Mouse (Mus musculus) kidney, embryonic 16.5 days (tissue): Measurements from ENCODE around the gene Arl6ip5. TPM values are rescaled to one million over a fixed set of nuclear protein-coding genes. Genes with fewer than 3 reads are reported as not detected.
"Not testable (repeated sequence)": the region's sequence is repeated elsewhere in the genome, so short reads cannot be mapped to it uniquely, and the experiment has no call there.

ENCODE experiments used
- ATAC-seq: fragments of 200-750 bp; cut with Nextera tagmentation; 2 replicates; pipeline ENCODE4 v1.8.0; 2017; ENCODE audit warnings: moderate TSS enrichment; ENCODE audit not compliant: low FRiP score, low TSS enrichment
- H3K27ac ChIP-seq: fragments of 300-500 bp; sonication (generic); 2 replicates; pipeline ENCODE4 v1.5.1; 2014; ENCODE audit warnings: low read length
- H3K27me3 ChIP-seq: fragments of 300-500 bp; sonication (generic); 2 replicates; pipeline ENCODE4 v1.6.1; 2014; ENCODE audit warnings: low read length, control low read depth, mixed read lengths; ENCODE audit not compliant: insufficient read depth
- H3K36me3 ChIP-seq: fragments of 300-500 bp; sonication (generic); 2 replicates; pipeline ENCODE4 v1.6.1; 2014; ENCODE audit warnings: low read length, control low read depth, mixed read lengths; ENCODE audit not compliant: insufficient read depth
- H3K4me1 ChIP-seq: fragments of 300-500 bp; sonication (generic); 2 replicates; pipeline ENCODE4 v1.6.1; 2014; ENCODE audit warnings: low read length, control low read depth, mixed read lengths; ENCODE audit not compliant: insufficient read depth
- H3K4me2 ChIP-seq: fragments of 300-500 bp; sonication (generic); replicated peaks from 2 replicates; pipeline ENCODE4 v1.6.1; 2014; ENCODE audit warnings: low read depth, low read length
- H3K4me3 ChIP-seq: fragments of 300-500 bp; sonication (generic); 2 replicates; pipeline ENCODE4 v1.5.1; 2014; ENCODE audit warnings: mild to moderate bottlenecking, low read length
- H3K9ac ChIP-seq: fragments of 300-500 bp; sonication (generic); replicated peaks from 2 replicates; pipeline ENCODE4 v1.6.1; 2014; ENCODE audit warnings: low read length
- H3K9me3 ChIP-seq: fragments of 300-500 bp; sonication (generic); 2 replicates; pipeline ENCODE4 v1.6.1; 2016; ENCODE audit warnings: low read length, control low read depth
- WGBS: fragments of 180-500 bp; shearing (Covaris S2); extraction: QIAGEN DNeasy Blood & Tissue Kit; methylation state at CpG from one replicate; pipeline ENCODE4 v1.1.7; 2014; 5-methylcytosine and 5-hydroxymethylcytosine counted together
- polyA plus RNA-seq: library from polyadenylated mRNA; unstranded; fragments of >200 nt; fragmentation: Nextera tagmentation; extraction: Ambion mirVana; gene quantifications from 2 replicates; pipeline ENCODE4 v1.2.1, GENCODE M21; 2015

The Arl6ip5 gene
- polyA plus RNA-seq, 1 experiment from 2014 or later: 77.2 TPM

DNA sequence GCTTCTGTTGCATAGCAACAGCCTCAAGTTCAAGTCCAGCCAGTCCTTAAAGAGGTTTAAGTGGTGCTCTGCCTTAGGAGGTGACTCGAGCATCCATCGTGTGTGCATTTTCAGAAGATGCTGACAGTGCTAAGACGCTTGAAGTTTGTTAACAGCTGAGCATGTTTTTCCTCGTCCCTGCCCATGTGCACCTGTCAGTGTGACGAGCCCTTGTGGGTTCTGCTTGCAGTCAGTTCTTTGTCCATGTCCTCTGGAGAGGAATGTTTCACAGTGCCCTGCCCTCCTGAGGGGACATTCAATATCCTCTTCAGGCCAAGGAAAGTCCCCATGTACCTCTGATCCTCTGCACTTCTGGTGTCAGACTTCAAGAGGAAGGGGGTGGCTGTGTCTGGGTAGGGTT is 29.6 kb downstream of the Arl6ip5 start:
- ATAC-seq: no peak
- Histone ChIP-seq H3K27me3 (no peaks in the 10 kb centered on the region), H3K9me3 (peaks cover 4% of the 10 kb centered on the region; the same call in 1 of the 2 replicates), H3K4me3 (no peak overlapping the region), H3K9ac (no peak overlapping the region), H3K27ac (no peak overlapping the region), H3K4me1 (no peaks in the 10 kb centered on the region), H3K36me3 (no peaks in the 10 kb centered on the region), H3K4me2 (no peak overlapping the region)
- WGBS: 81% methylated on average over 5 of the region's 5 CpGs

DNA sequence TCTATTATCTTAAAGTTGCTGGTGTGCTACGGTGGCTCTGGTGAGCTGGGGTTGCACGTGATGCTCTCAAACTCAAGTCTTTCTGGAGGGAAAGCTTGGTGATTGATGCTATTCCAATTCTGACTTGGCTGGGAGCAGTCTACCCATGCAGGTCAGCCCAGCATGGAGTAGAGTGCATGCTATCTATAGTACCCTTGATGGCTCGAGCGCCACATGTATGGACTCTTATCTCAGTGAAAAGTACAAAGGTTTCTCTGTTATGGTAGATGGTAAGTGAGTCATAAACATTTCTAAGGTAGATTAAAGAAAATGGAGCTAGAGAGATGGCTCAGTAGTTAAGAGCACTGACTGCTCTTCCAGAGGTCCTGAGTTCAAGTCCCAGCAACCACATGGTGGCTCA is 32.0 kb downstream of the Arl6ip5 start:
- no peak for ATAC-seq
- H3K9me3 ChIP-seq: peaks cover 4% of the 10 kb centered on the region; the same call in 1 of the 2 replicates

DNA sequence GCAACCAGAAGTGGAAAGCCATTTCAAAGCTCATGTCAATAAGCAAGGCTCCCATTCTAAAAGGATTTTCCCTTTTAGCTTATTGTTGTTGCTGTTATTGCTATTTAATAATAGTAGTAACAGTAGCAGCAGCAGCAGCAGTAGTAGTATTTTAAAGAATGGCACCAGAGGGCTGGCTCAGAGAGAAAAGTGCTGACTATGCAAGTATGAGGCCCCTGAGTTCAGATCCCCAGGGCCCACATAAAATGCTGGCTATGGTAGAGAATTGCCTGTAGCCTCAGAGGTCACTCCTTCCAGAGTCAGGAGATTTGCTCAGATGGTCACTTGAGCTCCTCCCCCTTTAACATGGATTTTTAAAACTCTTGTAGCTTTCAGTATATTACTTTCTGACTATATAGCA is 34.7 kb downstream of the Arl6ip5 start:
- Histone ChIP-seq H3K4me2 (no peak overlapping the region), H3K9ac (no peak overlapping the region), H3K4me3 (no peak overlapping the region), H3K9me3 (no peaks in the 10 kb centered on the region), H3K27me3 (no peaks in the 10 kb centered on the region), H3K27ac (no peak overlapping the region), H3K4me1 (no peaks in the 10 kb centered on the region), H3K36me3 (no peaks in the 10 kb centered on the region)
- no peak for ATAC-seq

More for the DNA sequence above, 32.0 kb downstream of the Arl6ip5 start:
- Histone ChIP-seq H3K27ac (no peak overlapping the region), H3K4me3 (no peak overlapping the region), H3K4me2 (no peak overlapping the region), H3K9ac (no peak overlapping the region), H3K4me1 (no peaks in the 10 kb centered on the region), H3K27me3 (no peaks in the 10 kb centered on the region), H3K36me3 (no peaks in the 10 kb centered on the region)
- 88% methylated on average over 4 of the region's 4 CpGs for WGBS

DNA sequence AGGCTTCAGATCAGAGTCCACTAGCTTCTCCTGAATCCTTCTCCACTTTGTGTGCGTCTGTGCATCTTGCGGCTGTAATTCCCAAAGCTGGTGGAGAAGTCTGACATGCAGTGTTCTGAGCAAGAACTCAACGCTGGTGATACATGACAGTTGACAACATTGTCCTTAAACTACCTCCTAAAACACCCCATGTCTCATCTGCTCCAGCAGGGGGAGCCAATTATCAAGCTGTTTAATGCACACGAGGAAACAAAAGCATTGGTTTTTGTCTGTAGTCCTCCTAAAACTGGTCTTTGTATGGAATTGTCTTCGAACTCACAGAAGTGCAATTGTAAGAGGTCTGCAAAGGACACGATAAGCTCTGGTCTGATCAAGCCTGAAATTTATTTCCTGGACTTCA is 40.5 kb downstream of the Arl6ip5 start:
- Histone ChIP-seq H3K4me1 (no peaks in the 10 kb centered on the region), H3K27me3 (no peaks in the 10 kb centered on the region), H3K36me3 (no peaks in the 10 kb centered on the region), H3K4me3 (no peak overlapping the region), H3K9me3 (no peaks in the 10 kb centered on the region), H3K27ac (no peak overlapping the region), H3K4me2 (no peak overlapping the region), H3K9ac (no peak overlapping the region)
- 41% methylated on average over 6 of the region's 6 CpGs for WGBS
- ATAC-seq: no peak

DNA sequence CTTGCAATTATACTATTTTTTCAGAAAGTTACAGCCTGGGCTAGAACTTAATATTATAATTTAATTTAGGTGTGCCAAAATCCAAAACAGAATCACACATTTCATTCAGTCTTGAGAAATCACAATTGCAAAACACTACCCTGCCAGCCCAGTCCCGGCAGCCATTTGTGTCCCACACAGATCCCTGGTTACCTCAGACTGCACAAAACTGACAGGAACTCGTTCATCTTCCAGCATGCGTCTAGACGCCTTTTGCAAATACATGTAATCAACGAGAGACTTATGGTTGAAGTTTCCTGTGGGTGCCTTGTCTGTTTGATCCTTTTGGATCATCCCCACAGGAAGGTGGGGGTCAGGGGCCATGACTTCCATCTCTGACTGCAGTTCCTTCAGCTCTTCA is 41.6 kb downstream of the Arl6ip5 start:
- 54% methylated on average over 5 of the region's 5 CpGs for WGBS
- no peaks in the 10 kb centered on the region for H3K27me3 ChIP-seq
- no peaks in the 10 kb centered on the region for H3K9me3 ChIP-seq
- no peak overlapping the region for H3K27ac ChIP-seq
- no peak overlapping the region for H3K4me2 ChIP-seq
- no peak overlapping the region for H3K4me3 ChIP-seq
- ATAC-seq: no peak
- no peaks in the 10 kb centered on the region for H3K36me3 ChIP-seq
- H3K4me1 ChIP-seq: no peaks in the 10 kb centered on the region
- no peak overlapping the region for H3K9ac ChIP-seq

DNA sequence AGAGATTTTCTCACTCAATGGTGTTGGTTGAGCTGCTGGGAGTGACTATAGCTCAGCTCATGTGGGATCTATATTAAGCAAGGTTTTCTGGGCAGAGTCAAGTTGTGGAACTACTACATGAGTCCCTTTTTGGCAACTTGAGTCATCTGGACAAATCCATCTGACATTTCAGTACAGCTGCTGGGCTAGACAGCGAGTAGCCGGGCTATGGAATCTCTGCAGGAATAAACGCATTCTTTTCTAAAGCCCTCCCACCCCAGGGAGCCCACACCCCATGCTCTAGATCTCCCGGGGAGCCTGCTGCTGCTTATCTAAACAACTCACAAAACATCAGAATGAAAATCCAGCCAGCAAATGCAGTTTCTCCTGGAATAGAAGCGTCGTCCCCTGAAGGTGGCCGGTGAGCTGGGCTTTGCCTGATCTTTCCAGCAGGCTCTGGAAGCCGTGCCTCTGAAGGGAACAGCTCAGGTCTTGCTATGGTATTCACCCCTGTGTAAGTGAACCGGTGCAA is 42.3 kb downstream of the Arl6ip5 start, which contains the start of gene Lmod3:
Lmod3 (minus strand) TSS at position 49 of the 511 bp plus-strand sequence.
- WGBS: 36% methylated on average over 9 of the region's 9 CpGs
- Histone ChIP-seq H3K27me3 (no peaks in the 10 kb centered on the region), H3K27ac (no peak within 1 kb of the TSS), H3K9ac (no peak within 1 kb of the TSS), H3K4me2 (no peak within 1 kb of the TSS), H3K36me3 (no peaks in the 10 kb centered on the region), H3K9me3 (no peaks in the 10 kb centered on the region), H3K4me3 (no peak within 1 kb of the TSS), H3K4me1 (no peaks in the 10 kb centered on the region)
- ATAC-seq: no peak

DNA sequence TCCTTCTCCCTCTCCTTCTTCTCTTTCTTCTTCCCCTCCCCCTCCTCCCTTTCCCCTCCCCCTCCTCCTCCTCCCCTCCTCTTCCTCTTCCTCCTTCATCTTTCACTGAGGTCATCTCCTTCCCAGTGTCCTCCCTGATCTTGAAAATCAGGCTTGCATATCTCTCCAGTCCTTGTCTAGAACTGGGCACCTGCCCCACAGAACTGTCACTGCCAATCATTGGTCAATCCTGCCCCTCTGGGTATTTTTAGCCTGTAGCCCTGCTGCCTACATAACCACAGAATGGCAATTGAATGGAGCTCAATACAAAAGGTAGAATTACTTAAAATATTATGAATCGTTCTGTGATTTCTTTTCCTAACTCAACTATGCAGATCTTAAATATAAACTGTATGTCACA is 48.0 kb downstream of the Arl6ip5 start:
- no peak overlapping the region for H3K27ac ChIP-seq
- no peaks in the 10 kb centered on the region for H3K4me1 ChIP-seq
- no peak overlapping the region for H3K4me2 ChIP-seq
- ATAC-seq: no peak
- no peaks in the 10 kb centered on the region for H3K9me3 ChIP-seq
- H3K36me3 ChIP-seq: no peaks in the 10 kb centered on the region
- 92% methylated on average over 1 of the region's 1 CpGs for WGBS
- H3K9ac ChIP-seq: no peak overlapping the region
- H3K4me3 ChIP-seq: no peak overlapping the region
- H3K27me3 ChIP-seq: no peaks in the 10 kb centered on the region

DNA sequence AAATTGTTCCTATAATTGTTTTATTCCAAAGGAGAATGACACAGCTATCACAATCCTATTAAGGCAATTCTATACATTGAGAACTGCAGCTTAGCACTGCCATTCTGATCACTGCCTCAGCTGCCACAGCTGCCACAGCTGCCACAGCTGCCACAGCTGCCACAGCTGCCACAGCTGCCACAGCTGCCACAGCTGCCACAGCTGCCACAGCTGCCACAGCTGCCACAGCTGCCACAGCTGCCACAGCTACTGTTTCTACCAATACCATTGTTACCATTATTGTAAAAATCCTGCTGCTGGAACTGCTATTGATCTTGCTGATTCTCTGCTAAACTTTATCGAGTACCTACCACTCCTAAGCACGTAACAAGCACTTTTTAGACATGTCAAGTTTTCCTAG is 49.4 kb downstream of the Arl6ip5 start:
- 89% methylated on average over 2 of the region's 2 CpGs for WGBS
- not testable (repeated sequence) for ATAC-seq, H3K4me2 ChIP-seq, H3K4me1 ChIP-seq, H3K4me3 ChIP-seq, H3K9me3 ChIP-seq, H3K9ac ChIP-seq, H3K27me3 ChIP-seq, H3K36me3 ChIP-seq, H3K27ac ChIP-seq

DNA sequence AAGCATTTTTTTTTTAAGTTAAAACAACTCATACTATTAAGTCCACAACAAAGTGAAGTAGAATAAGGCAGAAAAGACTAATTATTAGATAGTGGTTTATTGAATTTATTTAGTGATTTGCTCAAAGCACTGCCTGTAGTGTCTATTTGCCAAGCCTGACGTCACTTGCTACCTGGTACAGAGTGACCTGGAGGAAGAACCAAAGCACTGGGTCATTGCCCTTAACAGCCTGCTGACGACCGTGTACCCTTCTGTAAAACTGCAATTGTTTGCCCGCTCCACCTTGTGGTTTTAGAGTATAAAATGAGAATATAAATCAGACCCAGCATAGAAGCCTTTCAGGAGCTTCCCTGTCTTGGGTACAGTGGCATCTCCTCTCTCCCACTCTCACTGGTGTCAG is 51.7 kb downstream of the Arl6ip5 start:
- Histone ChIP-seq H3K27ac (no peak overlapping the region), H3K36me3 (no peaks in the 10 kb centered on the region), H3K4me2 (no peak overlapping the region), H3K4me1 (no peaks in the 10 kb centered on the region), H3K9ac (no peak overlapping the region), H3K27me3 (no peaks in the 10 kb centered on the region), H3K4me3 (no peak overlapping the region), H3K9me3 (no peaks in the 10 kb centered on the region)
- no peak for ATAC-seq
- 40% methylated on average over 4 of the region's 4 CpGs for WGBS

DNA sequence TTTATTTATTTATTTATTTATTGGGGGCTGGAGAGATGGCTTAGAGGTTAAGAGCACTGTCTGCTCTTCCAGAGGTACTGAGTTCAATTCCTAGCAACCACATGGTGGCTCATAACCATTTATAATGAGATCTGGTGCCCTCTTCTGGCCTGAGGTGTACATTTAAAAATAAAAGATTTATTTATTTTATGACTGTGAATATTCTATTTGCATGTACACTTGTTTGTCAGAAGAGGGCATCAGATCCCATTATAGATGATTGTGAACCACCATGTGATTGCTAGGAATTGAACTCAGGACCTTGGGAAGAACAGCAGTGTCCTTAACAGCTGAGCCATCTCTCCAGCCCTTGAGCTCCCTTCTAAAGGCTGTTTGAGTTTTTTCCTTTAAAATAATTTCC is 53.3 kb downstream of the Arl6ip5 start:
- not testable (repeated sequence) for H3K27me3 ChIP-seq, H3K27ac ChIP-seq, H3K4me2 ChIP-seq, H3K4me3 ChIP-seq, H3K9me3 ChIP-seq, H3K36me3 ChIP-seq, H3K4me1 ChIP-seq, ATAC-seq, H3K9ac ChIP-seq
